Mouse (Mus musculus) right cerebral cortex, adult 18-20 months (tissue): ENCODE measurements around the gene Taf1b.

Experiments used
- DNase-seq: peaks from one replicate; pipeline ENCODE4 v3.0.0; 2022; ENCODE audit warnings: mixed read lengths

The Taf1b gene

DNA sequence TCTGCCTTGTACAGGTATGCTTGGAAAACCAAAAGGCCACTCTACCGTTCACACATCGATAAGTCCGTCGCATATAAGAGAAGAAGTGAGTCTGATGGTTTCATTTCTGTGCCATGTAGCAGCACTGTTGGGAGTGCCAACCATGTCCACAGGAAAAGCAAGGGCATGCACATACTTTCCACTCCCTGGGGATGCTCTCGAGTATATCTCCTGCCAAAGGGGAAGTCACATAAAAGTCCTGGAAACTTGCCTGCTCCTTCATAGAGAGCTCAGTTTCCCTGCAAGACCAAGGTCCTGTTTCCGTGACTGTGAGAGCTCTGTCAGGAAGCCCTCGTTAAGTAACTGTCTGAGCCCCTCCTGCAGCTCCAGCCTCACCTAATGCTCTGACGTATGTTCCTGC is 57.8 kb downstream of the Taf1b start:
- no peak for DNase-seq

GRCm38 (mm10) chr12:24563395-24563960 is 65.3 kb downstream of the Taf1b start:
- DNase-seq: no peak

DNA sequence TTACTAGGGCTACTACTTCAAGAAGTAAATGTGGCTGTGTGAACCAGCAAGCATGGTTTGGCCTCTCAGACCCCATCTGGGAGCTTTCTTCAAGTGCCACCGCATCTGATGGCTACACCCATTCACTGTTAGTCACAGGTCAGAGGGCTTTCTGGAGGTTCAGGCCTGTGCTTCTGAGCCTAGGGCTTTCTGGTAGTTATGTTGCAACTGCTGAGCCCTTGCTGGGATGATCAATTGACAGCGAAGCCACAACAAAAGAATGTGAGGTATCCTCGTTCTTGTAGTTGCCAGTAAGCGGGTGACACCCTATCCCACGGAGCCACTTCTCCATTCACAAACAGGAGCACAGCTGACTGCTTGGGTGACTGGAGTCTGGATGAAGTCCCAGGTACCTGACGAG is 67.2 kb downstream of the Taf1b start:
- DNase-seq: no peak

- DNase-seq: no peak
Measured at GRCm38 (mm10) chr12:24567606-24568005, 69.4 kb downstream of the Taf1b start.

DNA sequence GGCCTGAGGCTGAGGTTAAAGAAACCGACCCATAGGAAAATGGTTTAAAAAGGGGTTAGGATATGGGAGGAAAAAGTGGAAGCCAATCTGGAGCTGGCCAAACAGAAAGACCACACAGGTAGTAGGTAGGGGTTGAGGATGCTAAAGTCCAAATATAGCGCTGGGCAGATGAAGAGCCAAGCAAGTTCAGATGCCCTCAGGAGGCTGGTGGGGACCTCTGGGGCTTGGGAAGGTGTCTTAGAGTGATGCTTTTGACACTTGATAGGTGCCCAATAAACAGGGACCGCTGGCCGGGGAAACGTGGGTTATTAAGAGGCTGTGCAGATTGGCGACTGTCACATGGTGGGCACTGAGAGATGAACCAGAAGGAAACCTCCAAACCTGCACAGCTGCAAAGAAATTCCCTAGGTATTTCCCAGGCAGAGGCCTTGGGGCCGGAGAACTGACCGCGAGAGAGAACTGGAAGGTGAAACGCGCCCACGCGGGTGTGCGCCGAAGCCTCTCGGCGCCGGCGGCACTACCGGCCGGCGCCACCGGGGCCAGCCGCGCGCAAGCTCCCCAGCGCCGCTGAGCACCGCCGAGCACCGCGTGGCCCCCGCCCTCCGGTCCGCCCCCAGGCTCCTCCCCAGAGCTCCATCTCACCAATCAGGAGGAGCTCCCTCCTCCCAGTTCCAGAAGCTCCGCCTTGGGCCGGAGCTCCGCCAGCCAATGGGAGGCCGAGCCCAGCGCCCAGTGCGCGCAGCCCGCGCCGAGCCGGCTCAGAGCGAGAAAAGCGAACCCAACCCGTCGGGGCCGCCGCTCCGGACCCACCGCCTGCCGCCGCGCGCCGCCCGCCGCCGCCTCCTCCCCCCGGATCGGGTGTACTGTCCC is 73.6 kb downstream of the Taf1b start, which contains the start of gene Grhl1:
Gene Grhl1, plus strand, starts transcription at position 761 of the 870 bp plus-strand sequence.
- DNase-seq: peak; percentile 97

- DNase-seq: peak; percentile 25
Measured at GRCm38 (mm10) chr12:24572421-24573274, 74.5 kb downstream of the Taf1b start.

- no peak for DNase-seq
Measured at GRCm38 (mm10) chr12:24573275-24573580, 75.1 kb downstream of the Taf1b start.

DNA sequence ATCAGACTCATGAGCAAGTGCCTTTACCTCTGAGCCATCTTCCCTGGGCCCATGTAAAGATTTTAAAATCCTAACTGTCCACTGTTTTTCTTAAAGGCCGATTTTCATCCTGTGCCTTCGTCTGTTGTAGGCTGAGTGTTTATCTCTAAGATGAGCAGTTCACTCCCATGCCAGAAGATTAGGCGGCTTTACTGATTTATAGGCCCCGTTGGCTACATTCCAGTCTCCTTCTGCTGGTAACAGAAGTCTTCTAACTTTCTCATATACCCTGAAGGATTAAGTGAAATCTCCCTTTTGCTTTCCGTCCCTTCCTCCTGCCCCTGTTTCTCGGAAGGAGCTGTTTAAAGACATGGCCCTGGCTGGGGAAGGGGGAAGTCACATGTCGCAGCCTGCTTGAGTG is 76.7 kb downstream of the Taf1b start:
- DNase-seq: no peak

- DNase-seq: no peak
Measured at GRCm38 (mm10) chr12:24580452-24580851, 82.3 kb downstream of the Taf1b start.

DNA sequence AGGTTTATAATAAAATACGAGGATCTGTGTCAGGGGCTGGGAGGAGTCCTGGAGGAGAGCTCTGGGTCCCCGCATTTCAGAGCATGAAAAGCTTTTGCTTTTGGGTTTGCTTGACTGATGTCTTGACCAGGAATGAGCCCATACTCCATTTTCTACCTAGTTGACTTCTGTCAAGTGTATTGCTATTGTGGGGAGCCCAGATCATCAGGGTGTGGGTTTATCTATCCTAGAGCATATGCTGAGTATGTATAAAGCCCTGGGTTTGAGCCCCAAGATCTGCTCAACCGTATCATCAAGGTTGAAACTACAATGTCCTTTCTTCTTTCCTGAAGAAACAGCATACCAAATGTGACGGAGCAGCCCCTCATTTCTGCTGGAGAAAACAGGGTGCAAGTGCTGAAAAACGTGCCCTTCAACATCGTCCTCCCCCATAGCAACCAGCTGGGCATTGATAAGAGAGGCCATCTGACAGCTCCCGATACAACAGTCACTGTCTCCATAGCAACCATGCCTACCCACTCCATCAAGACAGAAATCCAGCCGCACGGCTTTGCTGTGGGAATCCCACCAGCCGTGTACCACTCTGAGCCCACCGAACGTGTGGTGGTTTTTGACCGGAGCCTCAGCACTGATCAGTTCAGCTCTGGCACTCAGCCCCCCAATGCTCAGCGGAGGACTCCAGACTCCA is 83.0 kb downstream of the Taf1b start:
- peak; percentile 25 for DNase-seq

GRCm38 (mm10) chr12:24583653-24584052 is 85.5 kb downstream of the Taf1b start:
- DNase-seq: no peak

DNA sequence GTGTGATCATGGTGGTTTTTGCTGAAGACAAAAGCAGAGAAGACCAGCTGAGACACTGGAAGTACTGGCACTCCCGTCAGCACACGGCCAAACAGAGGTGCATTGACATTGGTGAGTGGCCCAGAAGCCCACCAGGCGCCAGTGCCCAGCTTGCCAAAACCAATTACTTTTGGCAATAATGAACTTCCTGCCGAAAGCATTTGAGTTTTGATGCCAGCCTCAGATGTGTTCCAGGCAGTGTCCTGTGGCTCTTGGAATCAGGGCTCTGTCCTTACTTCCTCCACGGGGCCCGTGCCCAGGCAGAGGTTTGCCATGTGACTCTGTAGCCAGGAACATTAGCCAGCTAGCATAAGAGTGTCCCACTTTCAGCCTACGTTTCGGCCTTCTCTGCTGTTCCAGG is 86.7 kb downstream of the Taf1b start:
- peak; percentile 46 for DNase-seq

GRCm38 (mm10) chr12:24586193-24586592 is 88.0 kb downstream of the Taf1b start:
- DNase-seq: no peak

- no peak for DNase-seq
Measured at GRCm38 (mm10) chr12:24590371-24590770, 92.2 kb downstream of the Taf1b start.

GRCm38 (mm10) chr12:24592055-24592454 is 93.9 kb downstream of the Taf1b start:
- no peak for DNase-seq

- DNase-seq: peak; percentile 80
Measured at GRCm38 (mm10) chr12:24592956-24593672, 95.0 kb downstream of the Taf1b start.

- DNase-seq: no peak
Measured at GRCm38 (mm10) chr12:24597376-24597775, 99.2 kb downstream of the Taf1b start.

GRCm38 (mm10) chr12:24599366-24599895 is 101.3 kb downstream of the Taf1b start:
- no peak for DNase-seq

DNA sequence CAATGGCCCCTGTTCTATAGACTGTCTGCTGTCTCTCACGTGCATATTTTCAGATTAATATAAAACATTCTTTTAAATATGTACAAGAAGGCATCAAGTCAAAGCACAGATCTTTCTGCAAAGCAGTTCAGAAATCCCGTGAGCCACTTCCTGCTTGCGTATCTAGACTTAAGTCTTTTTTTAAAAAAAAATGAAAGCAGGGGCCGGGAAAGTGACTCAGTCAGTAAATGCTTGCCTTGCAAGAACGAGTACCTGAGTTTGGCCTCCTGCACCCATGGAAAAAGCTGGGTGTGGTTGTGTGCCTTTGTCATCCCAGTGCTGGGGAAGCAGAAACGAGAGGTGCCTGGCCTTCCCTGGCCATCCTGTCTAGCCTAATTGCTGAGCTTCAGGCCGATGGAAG is 101.9 kb downstream of the Taf1b start:
- no peak for DNase-seq

GRCm38 (mm10) chr12:24600806-24601205 is 102.6 kb downstream of the Taf1b start:
- DNase-seq: peak; percentile 81

- peak; percentile 52 for DNase-seq
Measured at GRCm38 (mm10) chr12:24603266-24603665, 105.1 kb downstream of the Taf1b start.

GRCm38 (mm10) chr12:24606166-24606565 is 108.0 kb downstream of the Taf1b start:
- DNase-seq: no peak
